Mouse (Mus musculus) layer of hippocampus, postnatal 36 days (tissue): ENCODE results near the gene Krt19. TPM values are rescaled to one million over a fixed set of nuclear protein-coding genes. Genes with fewer than 3 reads are reported as not detected.

Experiments
- DNase-seq, 2 experiments: peaks; one replicate each; pipeline ENCODE4 v3.0.0; 2022
- total RNA-seq, 2 experiments: library from RNA; stranded (reverse); gene quantifications; 2 replicates each; pipeline ENCODE4 v1.2.3; 2021

Krt19 gene
- total RNA-seq, 2 experiments from 2014 or later, result 0.23 to 0.52 TPM

DNA sequence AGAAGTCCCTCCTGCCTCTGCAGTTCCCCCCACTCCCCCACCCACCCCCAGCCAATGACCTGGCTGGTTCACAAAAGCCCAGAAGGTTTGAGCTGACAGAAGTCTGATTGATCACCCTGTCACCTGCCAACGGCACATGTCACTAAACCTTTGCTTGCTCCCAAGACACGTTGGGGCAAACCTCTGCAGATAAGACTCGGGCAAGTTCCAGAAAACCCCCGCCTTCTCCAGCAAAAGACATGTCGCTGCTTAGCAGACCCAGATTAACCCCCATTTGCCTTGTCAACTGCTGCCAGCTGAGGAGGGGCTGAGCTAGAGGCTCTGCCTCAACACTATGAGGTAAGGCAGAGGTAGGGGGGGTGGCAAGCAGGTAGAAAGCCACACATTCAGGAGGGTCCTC is 11.9 kb downstream of the Krt19 start:
- DNase-seq, result no peak

DNA sequence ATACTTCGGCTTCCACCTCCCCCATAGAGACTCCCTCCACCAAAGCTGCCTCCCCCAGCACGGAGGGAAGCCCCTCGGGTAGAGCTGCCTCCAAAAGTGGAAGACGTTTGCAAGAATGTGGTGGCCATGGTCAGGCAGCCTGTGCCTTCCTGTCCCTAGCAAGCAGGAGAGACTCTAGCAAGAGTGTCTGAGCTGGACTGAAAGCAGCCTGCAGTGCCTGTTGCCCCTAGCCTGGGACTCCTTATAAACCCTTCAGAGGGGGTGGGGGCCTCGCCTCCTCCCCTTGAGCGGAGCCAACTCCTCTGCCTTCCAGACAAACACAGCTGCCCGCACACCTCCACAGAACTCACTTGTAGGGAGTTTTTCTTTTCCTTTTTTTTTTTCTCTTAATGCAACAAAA is 12.7 kb downstream of the Krt19 start, which contains the start of gene Krt15:
Gene Krt15, minus strand, starts transcription at position 198 of the 400 bp plus-strand sequence.
- DNase-seq, result no peak

DNA sequence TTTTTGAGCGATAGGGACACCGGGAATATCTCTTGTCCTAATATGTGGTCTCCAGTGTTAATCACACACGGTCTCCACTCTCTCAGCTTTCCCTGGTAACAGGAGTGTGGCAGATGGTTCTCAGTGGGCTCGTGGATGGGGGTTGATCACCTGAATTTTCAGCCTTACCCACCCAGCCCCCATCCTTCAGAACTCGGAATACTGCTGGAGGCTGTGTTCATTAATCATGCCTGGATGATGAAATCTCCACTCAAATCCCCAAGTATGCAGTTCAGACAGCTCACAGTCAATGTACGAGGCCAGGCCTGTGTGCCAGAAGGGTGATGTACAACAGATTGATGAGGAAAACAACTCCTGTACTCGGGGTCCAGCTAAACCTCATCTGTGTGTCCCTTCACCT is 23.6 kb downstream of the Krt19 start:
- no peak for DNase-seq

DNA sequence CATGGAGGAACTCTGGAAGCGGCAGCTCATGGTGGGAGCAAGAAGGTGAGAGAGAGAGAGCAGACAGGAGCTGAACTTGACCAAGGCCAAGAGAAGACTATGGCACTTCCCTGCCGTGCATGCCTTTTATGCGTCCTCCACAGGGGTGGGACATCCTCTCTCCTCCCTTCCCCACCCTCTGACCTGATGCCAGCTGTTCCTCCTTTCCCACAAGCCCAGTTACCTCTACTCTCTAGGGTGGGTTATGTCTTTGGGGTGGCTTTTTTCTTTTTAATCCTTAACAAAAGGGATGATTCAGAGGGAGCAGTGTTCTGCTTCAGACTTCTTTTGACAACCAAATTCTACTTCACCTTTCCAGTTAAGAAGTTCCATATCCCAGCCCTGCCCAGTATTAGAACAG is 27.0 kb downstream of the Krt19 start, which contains the start of gene Krt13:
Gene Krt13, minus strand, starts transcription at position 101 of the 400 bp plus-strand sequence.
- DNase-seq, result no peak

DNA sequence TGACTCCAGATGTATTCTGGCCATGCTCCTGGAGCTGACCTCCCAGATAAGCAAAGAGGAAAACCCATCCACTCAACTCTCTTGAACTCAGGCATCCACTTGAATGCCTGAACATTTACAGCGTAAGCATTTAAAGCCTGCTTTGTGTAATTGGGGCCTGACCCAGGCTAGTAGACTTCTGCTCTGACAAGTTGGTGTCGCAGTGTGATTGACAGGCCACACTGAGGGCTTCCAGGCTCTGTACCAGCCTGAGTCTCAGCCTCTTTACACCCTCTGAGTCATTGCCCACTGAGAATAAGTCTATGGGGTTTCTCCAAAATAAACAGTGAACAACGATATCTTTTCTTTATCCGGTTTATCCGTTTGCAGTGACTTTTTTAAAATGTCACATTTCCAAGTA is 28.1 kb downstream of the Krt19 start:
- DNase-seq, result no peak

DNA sequence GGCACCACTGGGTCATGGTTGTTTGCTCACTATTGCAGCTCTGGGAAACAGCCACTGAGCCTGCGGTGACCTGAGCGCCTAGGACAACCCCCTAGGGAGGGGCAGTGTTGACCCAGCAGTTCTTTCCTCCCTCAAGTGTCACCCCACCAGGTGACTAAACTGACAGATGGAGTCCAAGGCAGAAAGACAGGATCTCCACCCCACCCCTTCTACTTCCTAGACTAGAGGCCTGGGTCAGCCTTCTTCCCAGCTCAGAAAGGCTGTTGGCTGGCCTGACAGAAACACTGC is 34.8 kb downstream of the Krt19 start:
- no peak for DNase-seq

DNA sequence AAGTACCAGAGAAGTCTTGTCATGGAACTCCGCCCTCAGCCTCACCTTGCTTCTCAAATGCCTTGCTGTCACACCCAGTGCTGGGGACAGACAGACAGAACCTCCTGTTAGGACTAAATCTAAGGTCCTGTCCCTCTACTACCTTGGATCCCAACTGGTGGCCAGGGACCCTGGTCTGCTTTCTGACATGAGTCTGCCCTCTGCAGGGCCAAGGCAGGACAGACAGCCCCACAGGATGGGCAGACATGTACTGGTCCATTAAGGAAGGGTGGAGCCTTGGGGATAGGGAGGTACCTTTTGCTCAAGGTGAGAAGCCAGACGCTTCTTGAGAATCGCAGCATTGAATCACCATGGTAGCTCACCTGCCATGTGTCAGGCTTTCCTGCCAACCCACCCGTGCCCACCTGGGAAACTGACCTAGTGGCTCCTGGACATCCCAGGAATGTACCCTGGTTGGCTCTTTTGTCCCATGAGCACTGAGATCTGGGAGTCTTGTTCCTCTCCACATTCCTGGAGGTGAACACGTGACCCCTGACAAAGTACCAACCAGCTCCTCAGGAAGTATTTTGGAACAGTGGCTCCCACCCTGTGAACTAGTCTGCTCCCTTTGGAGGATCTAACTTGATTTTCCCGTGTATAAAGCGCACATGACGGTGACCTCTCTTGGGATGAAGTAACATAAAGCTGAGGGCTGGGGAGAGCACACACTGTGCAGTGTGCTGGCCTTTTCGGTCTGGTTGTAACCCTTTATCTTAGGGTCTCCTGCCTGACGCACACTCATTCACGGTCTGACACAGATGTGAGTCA is 35.3 kb downstream of the Krt19 start:
- DNase-seq, result no peak

DNA sequence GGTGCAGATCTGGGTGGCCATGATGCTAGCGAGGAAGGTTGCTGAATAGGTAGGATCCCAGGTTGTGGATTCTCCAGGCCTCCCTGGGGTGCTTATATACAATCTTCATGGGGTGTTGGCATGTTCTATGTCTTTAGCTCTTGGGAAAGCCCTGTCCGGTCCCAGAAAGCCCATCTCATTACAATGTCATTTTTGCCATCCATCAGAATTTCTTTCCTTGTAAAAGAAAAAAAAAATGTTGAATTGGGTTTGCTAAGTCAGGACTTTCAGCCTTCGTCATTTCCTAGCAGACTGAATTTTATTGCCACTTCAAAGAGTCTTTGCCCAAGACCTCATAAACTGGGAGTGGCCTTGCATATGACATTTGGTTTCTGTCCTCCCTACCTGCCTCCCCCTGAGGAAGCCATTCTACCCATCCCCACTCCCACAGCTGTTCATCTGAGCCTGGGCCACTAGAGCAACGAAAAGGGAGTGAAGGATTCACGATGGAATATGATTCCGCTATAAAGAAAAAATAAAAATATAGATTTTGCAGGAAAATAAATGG is 42.8 kb downstream of the Krt19 start, which contains the start of gene Krt36:
Gene Krt36, minus strand, starts transcription at position 51 of the 547 bp plus-strand sequence.
- no peak for DNase-seq

DNA sequence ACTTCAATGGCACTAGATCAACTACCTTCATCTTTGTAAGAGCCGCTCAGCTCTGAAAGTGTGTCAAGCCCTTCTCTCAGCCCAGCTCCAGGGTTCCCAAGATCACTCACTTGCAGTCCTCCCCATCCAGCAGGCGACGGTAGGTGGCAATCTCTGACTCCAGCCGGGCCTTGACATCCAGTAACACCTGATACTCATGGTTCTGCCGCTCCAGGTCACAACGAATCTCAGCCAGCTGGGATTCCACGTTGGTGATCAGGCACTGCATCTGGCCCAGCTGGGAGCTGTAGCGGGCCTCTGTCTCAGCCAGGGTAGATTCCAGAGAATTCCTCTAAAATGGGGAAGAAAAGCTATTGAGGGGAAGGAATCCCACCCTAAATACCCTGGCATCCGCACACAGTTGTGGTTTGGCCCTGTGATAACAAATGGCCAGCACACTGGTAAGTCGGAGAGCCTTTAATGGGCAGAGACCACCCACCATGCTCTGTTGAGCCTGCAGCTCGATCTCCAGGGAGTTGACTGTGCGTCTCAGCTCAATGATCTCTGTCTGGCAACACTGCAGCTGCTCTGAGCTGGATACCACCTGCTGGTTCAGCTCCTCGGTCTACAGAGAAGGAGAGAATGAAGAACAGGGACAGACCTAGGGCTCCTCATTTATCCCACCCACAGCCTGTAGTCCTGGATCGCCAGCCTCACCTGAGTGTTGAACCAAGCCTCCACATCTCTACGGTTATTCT is 45.6 kb downstream of the Krt19 start:
- DNase-seq, result no peak

DNA sequence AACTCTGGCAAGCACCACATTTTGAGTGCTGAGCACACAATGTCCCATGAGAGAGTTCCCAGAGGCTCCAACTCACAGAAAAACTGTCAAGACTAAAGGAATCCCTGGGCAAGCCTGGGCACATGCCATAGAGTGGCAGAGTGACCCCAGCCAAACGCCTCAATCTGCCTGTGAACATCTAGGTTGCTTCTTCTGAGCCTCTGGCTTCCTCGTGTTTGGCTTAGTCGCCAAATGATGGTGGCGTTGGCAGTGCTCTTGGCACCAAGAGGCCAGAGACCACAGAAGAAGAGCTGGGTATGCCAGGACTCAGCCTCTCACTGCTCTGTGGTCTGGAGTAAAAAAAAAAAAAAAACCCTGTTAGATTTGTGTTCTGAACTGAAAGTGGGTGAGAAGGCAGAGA is 48.1 kb downstream of the Krt19 start:
- DNase-seq, result no peak

DNA sequence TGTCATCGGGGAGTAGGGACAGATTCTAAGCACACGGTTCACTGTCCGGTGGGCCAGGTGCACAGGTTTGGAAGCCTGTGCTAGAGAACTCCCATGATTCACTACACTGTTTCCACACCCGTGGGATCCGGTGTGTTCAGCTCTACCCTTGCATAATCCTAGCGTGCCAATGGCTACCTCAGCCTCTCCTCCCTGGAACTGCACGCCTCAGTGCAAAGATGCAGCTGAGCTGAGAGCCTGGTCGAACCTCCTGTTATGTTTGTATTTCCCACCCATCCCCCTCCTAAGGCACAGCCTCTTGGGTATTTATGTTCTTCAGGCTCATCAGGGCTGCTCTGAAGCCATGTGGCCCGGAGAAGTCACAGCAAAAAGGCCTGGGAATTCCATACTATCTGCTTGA is 50.6 kb downstream of the Krt19 start:
- no peak for DNase-seq

DNA sequence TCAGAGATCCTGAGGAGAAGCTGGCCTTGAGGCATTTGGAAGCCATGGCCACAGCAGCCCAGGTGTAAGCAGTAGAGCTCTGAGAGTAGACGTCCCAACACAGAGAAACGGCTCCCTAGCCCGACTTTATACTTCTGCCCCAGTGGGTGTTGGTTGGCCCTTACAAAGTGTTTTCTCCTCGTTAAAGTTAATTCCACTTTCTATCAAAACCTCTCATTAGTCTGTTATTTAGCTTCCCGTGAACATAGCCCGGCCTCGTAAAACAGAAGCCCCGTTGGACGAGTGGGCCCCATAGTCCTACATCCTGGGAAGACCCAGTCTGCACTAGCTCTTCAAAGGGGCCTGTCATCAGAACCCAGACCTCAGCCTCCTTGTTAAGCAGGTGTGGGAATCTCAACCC is 52.3 kb downstream of the Krt19 start, which contains the start of gene Krt35:
Gene Krt35, minus strand, starts transcription at position 101 of the 400 bp plus-strand sequence.
- no peak for DNase-seq

Other genes with a start within 250 kb of the Krt19 start
- not detected for gene Krtap31-1, start 240.7 kb downstream of the Krt19 start, total RNA-seq
- gene Gm11565, start 233.9 kb downstream of the Krt19 start, total RNA-seq, result not detected
- not detected for gene Krtap31-2, start 212.4 kb downstream of the Krt19 start, total RNA-seq
- not detected for gene Krtap9-5, start 200.2 kb downstream of the Krt19 start, total RNA-seq
- gene Krtap29-1, start 169.6 kb downstream of the Krt19 start, total RNA-seq, result not detected
- not detected for gene Krtap16-1, start 162.1 kb downstream of the Krt19 start, total RNA-seq
- gene Krtap17-1, start 154.7 kb downstream of the Krt19 start, total RNA-seq, result not detected
- gene Krt33a, start 132.5 kb downstream of the Krt19 start, total RNA-seq, result not detected
- not detected for gene Krt33b, start 118.8 kb downstream of the Krt19 start, total RNA-seq
- gene Krt34, start 107.1 kb downstream of the Krt19 start, total RNA-seq, result not detected
- not detected for gene Krt31, start 98.1 kb downstream of the Krt19 start, total RNA-seq
- gene Krt32, start 60.4 kb downstream of the Krt19 start, total RNA-seq, result not detected
- not detected for gene Krt35, start 52.4 kb downstream of the Krt19 start, total RNA-seq
- not detected for gene Krt36, start 43.0 kb downstream of the Krt19 start, total RNA-seq
- not detected for gene Krt13, start 27.1 kb downstream of the Krt19 start, total RNA-seq
- gene Krt15, start 12.7 kb downstream of the Krt19 start, total RNA-seq, result under 1 TPM; 0.23 to 0.40 TPM
- 1 to 10 TPM; 2.5 to 2.7 TPM for gene Krt9, start 44.6 kb upstream of the Krt19 start, total RNA-seq
- gene Krt14, start 58.9 kb upstream of the Krt19 start, total RNA-seq, result not detected
- gene Krt16, start 100.2 kb upstream of the Krt19 start, total RNA-seq, result not detected
- gene Krt17, start 112.4 kb upstream of the Krt19 start, total RNA-seq, result not detected
- not detected for gene Krt42, start 121.2 kb upstream of the Krt19 start, total RNA-seq
- gene Eif1, start 171.2 kb upstream of the Krt19 start, total RNA-seq, result 100 to 1,000 TPM; 775 to 777 TPM
- gene Gast, start 185.7 kb upstream of the Krt19 start, total RNA-seq, result not detected
- gene Hap1, start 207.5 kb upstream of the Krt19 start, total RNA-seq, result 100 to 1,000 TPM; 148 to 154 TPM
- gene Jup, start 249.1 kb upstream of the Krt19 start, total RNA-seq, result 10 to 100 TPM; 36.5 to 39.8 TPM